Mouse (Mus musculus): ENCODE results near the gene Atf6b. TPM values are rescaled to one million over a fixed set of nuclear protein-coding genes. Genes with fewer than 3 reads are reported as not detected.

The Atf6b gene
- polyA plus RNA-seq, 1 experiment from 2014 or later, result 105 TPM

DNA sequence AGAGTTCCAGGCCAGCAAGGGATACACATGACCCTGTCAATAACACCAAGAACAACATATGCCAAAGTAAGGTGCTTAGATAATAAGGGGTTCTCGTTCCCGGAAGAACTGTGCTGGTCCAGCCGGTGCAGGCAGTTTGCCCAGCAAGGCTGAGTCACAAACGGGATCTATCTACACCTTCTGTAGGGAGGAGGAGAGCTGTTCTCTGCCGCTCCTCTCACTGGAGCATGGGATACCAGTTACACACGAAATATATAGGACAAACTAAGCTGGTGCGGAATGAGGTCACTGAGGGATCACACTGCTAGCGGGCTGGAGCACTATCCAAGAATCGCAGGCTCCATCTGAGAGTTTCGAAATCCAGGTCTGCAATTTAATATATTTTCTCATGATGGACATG is 3.0 kb upstream of the Atf6b start:
- WGBS, result 89% methylated on average over 10 of the region's 10 CpGs
- Histone ChIP-seq H3K9me3 (no peaks in the 10 kb centered on the region), H3K36me3 (replicated peaks) (peaks cover 15% of the 10 kb centered on the region), H3K4me3 (0 out of 2 replicates have a peak overlapping the region, but pooled peaks have one; percentile 99), H3K27ac (peak overlapping the region; percentile 80), H3K27me3 (ENCODE audit: poor library complexity, severe bottlenecking) (no peaks in the 10 kb centered on the region), H3K4me1 (peaks cover 53% of the 10 kb centered on the region)
- DNase-seq (ENCODE audit: extremely low spot score, low spot score), result no peak

DNA sequence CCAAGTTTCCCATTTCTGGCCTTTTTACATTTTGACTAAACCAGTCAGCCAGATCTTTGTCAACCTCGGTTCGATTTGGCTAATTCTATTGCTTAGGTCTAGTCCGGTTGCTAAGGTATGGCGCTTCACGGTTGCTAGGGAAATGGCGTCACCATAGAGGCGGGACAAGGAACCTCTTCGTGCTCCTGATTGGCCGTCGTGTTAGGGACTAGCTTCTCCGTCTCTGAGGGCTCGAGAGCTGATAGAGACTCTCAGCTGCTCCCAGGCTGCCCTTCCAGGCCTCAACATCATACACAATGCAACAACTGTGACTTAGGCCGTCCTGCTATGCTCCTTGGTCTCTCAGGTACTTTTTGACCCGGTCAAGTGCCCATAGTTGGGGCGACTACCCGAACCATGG is 2.3 kb upstream of the Atf6b start, which contains the start of gene Fkbpl:
Gene Fkbpl, plus strand, starts transcription at position 157 of the 400 bp plus-strand sequence.
- H3K36me3 ChIP-seq (replicated peaks), result peaks cover 21% of the 10 kb centered on the region
- H3K4me1 ChIP-seq, result peaks cover 54% of the 10 kb centered on the region
- H3K27me3 ChIP-seq (ENCODE audit: poor library complexity, severe bottlenecking), result no peaks in the 10 kb centered on the region
- H3K9me3 ChIP-seq, result no peaks in the 10 kb centered on the region
- DNase-seq (ENCODE audit: extremely low spot score, low spot score), result peak; percentile 94
- H3K27ac ChIP-seq, result peak within 1 kb of the TSS; percentile 80
- 1% methylated on average over 16 of the region's 16 CpGs for WGBS
- H3K4me3 ChIP-seq, result peak within 1 kb of the TSS; percentile 99

DNA sequence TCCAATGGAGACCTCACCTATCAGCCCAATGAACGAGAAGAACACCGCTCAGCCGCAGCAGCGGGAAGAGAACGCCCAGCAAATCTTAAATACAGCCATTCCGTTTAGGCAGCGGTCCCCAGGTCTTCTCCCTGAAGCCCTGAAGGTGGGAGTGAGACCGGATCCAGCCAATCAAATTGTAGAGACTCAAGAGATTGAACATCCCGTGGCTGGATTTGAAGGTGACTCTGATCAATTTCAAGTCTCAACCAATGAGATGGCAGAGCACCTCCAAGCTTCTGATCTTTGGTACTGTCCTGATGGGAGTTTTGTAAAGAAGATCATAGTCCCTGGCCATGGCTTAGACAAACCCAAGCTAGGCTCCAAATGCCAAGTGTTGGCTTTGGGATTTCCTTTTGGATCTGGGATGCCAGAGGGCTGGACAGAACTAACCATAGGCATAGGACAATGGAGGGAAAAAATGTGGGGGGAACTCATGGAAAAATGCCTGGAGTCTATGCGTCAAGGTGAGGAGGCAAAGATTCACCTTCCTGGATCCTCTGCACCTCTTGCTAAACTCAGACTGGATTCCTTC is 1.6 kb upstream of the Atf6b start:
- no peak for DNase-seq (ENCODE audit: extremely low spot score, low spot score)
- 50% methylated on average over 10 of the region's 10 CpGs for WGBS

DNA sequence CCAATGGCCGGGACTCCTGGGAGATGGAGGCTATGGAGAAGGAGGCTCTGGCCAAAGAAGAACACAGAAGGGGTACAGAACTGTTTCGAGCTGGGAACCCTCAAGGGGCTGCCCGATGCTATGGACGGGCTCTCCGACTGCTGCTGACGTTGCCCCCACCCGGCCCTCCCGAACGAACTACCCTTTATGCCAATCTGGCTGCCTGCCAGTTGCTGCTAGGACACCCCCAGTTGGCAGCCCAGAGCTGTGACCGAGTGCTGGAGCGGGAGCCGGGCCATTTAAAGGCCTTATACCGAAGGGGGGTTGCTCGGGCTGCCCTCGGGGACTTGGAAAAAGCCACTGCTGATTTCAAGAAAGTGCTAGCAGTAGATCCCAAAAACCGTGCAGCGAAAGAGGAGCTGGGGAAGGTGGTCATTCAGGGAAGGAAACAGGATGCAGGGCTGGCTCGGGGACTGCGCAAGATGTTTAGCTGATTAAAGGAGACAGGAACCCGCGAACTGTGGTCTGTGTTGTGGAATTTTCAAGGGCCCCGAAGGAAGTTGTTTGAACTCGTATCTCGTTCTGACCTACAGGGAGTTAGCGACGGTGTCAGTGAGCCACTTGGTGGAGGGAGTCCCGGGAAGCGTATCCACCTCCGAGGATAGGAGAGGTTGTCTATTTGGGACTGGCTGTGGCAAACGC is 975 bp upstream of the Atf6b start:
- Histone ChIP-seq H3K4me3 (peak overlapping the region; percentile 99), H3K4me1 (peaks cover 48% of the 10 kb centered on the region)

More for the DNA sequence above, 1.6 kb upstream of the Atf6b start:
- Histone ChIP-seq H3K27ac (peak overlapping the region; percentile 80), H3K27me3 (ENCODE audit: poor library complexity, severe bottlenecking) (no peaks in the 10 kb centered on the region), H3K4me3 (peak overlapping the region; percentile 99), H3K36me3 (replicated peaks) (peaks cover 29% of the 10 kb centered on the region), H3K4me1 (peaks cover 54% of the 10 kb centered on the region), H3K9me3 (no peaks in the 10 kb centered on the region)

DNA sequence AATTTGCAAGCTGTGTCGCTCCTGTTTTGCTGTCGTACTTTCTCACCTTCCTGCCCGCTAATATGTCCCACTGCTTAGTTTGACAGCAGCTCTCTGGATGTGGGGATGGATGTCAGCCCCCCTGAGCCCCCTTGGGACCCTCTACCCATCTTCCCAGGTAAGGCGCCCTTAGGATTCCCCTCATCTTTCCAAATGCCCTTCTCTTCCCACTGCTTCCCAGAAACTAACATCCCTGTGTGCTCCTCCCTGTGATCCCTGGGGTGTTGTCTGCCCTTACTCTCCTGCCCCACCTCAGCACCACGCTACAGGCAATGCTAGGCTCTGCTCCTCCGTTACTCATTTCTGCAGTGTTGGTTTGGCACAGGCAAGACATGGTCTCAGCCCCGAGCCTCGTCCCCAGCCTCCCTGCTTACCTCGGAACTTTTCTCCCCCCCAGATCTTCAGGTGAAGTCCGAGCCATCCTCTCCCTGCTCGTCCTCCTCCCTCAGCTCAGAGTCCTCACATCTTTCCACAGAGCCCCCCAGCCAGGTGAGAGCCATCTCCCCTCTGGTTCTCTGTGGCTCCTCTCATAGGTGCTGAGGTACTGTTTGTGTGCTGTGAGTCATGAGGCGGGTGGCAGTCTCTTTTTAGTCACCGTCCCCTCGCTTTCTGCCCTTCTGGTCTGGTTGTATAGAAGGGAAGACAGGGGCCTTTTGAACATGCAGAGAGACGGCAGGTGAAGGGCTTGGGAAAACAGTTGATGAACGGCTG is 1.4 kb downstream of the Atf6b start:
- 84% methylated on average over 16 of the region's 16 CpGs for WGBS
- Histone ChIP-seq H3K27ac (no peak overlapping the region), H3K4me3 (peak overlapping the region; percentile 99), H3K27me3 (ENCODE audit: poor library complexity, severe bottlenecking) (no peaks in the 10 kb centered on the region), H3K4me1 (peaks cover 43% of the 10 kb centered on the region), H3K9me3 (no peaks in the 10 kb centered on the region), H3K36me3 (replicated peaks) (peaks cover 58% of the 10 kb centered on the region)
- no peak for DNase-seq (ENCODE audit: extremely low spot score, low spot score)

More for the DNA sequence above, 975 bp upstream of the Atf6b start:
- Histone ChIP-seq H3K36me3 (replicated peaks) (peaks cover 35% of the 10 kb centered on the region), H3K9me3 (no peaks in the 10 kb centered on the region), H3K27ac (0 out of 2 replicates have a peak overlapping the region, but pooled peaks have one; percentile 17), H3K27me3 (ENCODE audit: poor library complexity, severe bottlenecking) (no peaks in the 10 kb centered on the region)
- WGBS, result 92% methylated on average over 30 of the region's 30 CpGs
- DNase-seq (ENCODE audit: extremely low spot score, low spot score), result no peak

DNA sequence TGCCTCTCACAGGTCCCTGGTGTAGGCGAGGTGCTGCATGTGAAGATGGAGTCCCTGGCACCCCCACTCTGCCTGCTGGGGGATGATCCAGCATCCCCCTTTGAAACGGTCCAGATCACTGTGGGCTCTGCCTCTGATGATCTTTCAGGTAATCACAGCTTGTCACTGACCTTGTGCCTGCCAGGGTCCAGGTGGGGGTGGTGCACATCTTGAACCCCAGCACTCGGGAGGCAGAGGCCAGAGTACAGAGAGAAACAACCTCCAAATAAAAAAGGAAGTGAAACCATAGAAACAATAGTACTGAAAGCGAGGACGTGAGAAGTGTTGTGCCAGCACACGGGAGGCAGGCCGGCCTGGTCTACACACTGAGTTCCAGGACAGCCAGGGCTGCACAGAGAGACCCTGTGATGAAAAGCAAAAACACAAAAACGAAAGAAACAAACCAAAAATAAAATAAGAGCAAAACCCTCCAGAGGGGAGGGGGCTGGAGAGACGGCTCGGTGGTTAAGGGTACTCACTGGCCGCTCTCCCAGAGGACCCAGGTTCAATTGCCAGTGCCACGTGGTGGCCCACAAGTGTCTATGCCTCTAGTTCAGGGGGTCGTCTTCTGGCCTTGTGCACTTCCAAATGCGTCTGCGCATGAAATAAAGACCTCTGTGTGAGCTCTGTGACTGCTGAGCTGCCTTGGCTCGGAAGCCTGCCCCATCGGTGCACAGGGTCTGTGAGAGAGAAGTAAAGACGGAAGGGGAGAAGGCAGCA is 2.3 kb downstream of the Atf6b start:
- peaks cover 43% of the 10 kb centered on the region for H3K4me1 ChIP-seq
- DNase-seq (ENCODE audit: extremely low spot score, low spot score), result no peak
- H3K4me3 ChIP-seq, result peak overlapping the region; percentile 99
- H3K9me3 ChIP-seq, result no peaks in the 10 kb centered on the region
- no peak overlapping the region for H3K27ac ChIP-seq
- WGBS, result 91% methylated on average over 18 of the region's 18 CpGs
- no peaks in the 10 kb centered on the region for H3K27me3 ChIP-seq (ENCODE audit: poor library complexity, severe bottlenecking)
- H3K36me3 ChIP-seq (replicated peaks), result peaks cover 68% of the 10 kb centered on the region

DNA sequence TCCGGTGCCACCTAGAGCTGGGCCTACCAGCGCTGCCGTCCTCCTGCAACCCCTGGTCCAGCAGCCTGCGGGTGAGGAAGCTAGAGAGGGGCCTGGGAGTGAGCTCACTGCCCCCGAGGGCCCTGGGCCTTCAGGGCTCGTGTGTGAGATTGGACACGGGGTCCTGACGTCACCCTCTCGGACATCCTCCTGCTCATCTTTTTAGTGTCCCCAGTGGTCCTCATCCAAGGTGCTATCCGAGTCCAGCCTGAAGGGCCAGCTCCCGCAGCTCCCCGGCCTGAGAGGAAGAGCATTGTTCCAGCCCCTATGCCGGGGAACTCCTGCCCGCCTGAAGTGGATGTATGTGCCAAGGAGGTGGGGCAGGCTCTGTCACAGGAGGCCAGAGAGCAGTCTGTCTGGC is 3.8 kb downstream of the Atf6b start:
- H3K27me3 ChIP-seq (ENCODE audit: poor library complexity, severe bottlenecking), result no peaks in the 10 kb centered on the region
- no peak overlapping the region for H3K4me3 ChIP-seq
- peaks cover 79% of the 10 kb centered on the region for H3K36me3 ChIP-seq (replicated peaks)
- no peak overlapping the region for H3K27ac ChIP-seq
- WGBS, result 91% methylated on average over 14 of the region's 14 CpGs
- DNase-seq (ENCODE audit: extremely low spot score, low spot score), result no peak
- no peaks in the 10 kb centered on the region for H3K9me3 ChIP-seq
- peaks cover 38% of the 10 kb centered on the region for H3K4me1 ChIP-seq

DNA sequence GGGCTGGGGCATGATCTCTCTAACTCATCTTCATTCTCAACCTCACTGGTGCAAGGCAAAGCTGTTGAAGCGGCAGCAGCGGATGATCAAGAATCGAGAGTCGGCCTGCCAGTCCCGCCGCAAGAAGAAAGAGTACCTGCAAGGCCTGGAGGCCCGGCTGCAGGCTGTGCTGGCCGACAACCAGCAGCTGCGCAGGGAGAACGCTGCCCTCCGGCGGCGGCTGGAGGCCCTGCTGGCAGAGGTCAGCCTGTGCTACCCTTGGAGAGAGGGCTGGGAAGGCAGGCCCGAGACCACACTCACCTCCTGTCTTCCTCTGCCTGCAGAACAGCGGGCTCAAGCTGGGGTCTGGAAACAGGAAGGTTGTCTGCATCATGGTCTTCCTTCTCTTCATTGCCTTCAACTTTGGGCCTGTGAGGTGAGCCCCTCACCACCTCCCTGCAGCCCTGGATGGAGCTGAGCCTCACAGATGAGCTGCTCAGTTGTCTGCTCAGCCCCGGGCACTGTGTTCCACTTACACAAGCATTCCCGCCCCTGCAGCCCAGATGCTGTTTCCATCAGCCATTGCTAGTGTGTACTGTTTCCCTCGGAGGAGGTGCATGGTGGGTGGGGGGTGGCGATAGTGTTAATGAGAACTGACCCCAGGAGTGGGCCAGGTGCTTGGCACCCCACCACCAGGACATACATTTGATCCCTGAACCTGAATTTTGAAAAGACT is 4.7 kb downstream of the Atf6b start:
- H3K36me3 ChIP-seq (replicated peaks), result peaks cover 73% of the 10 kb centered on the region

DNA sequence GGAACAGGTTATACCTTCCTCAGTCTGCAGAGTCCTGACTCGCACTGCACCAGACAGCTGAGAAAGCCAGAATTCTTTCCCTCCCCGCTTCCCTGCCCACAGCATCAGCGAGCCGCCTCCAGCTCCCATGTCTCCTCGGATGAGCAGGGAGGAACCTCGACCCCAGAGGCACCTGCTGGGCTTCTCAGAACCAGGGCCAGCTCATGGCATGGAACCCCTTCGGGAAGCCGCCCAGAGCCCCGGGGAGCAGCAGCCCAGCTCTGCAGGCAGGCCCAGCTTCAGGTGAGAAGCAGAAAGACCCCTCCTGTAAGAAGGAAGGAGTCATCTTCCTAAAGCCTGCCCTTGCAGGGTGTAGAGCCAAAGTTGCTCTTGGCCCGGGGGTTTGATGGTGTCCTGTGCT is 5.6 kb downstream of the Atf6b start:
- H3K27me3 ChIP-seq (ENCODE audit: poor library complexity, severe bottlenecking), result no peaks in the 10 kb centered on the region
- no peaks in the 10 kb centered on the region for H3K9me3 ChIP-seq
- DNase-seq (ENCODE audit: extremely low spot score, low spot score), result no peak
- peaks cover 39% of the 10 kb centered on the region for H3K4me1 ChIP-seq
- WGBS, result 95% methylated on average over 10 of the region's 10 CpGs
- H3K4me3 ChIP-seq, result no peak overlapping the region
- H3K36me3 ChIP-seq (replicated peaks), result peaks cover 73% of the 10 kb centered on the region
- no peak overlapping the region for H3K27ac ChIP-seq

More for the DNA sequence above, 4.7 kb downstream of the Atf6b start:
- H3K4me3 ChIP-seq, result no peak overlapping the region
- peaks cover 37% of the 10 kb centered on the region for H3K4me1 ChIP-seq
- H3K9me3 ChIP-seq, result no peaks in the 10 kb centered on the region
- no peaks in the 10 kb centered on the region for H3K27me3 ChIP-seq (ENCODE audit: poor library complexity, severe bottlenecking)
- 58% methylated on average over 19 of the region's 19 CpGs for WGBS
- no peak for DNase-seq (ENCODE audit: extremely low spot score, low spot score)
- H3K27ac ChIP-seq, result no peak overlapping the region

DNA sequence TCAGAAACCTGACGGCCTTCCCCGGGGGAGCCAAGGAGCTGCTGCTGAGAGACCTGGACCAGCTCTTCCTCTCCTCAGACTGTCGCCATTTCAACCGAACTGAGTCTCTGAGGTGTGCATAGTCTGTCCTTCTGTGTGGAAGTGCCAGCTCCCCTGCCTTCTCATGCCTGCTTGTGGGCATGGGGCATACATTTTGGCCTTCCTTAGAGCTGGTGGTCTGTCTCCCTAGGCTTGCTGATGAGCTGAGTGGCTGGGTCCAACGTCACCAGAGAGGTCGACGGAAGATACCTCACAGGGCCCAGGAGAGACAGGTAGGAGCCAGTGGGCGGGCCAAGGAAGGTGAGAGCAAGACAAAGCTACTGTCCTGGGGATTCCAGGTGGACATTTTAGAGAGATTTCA is 6.0 kb downstream of the Atf6b start:
- Histone ChIP-seq H3K9me3 (no peaks in the 10 kb centered on the region), H3K4me3 (no peak overlapping the region), H3K27me3 (ENCODE audit: poor library complexity, severe bottlenecking) (no peaks in the 10 kb centered on the region), H3K27ac (no peak overlapping the region), H3K4me1 (peaks cover 36% of the 10 kb centered on the region), H3K36me3 (replicated peaks) (peaks cover 73% of the 10 kb centered on the region)
- no peak for DNase-seq (ENCODE audit: extremely low spot score, low spot score)
- 95% methylated on average over 8 of the region's 8 CpGs for WGBS

DNA sequence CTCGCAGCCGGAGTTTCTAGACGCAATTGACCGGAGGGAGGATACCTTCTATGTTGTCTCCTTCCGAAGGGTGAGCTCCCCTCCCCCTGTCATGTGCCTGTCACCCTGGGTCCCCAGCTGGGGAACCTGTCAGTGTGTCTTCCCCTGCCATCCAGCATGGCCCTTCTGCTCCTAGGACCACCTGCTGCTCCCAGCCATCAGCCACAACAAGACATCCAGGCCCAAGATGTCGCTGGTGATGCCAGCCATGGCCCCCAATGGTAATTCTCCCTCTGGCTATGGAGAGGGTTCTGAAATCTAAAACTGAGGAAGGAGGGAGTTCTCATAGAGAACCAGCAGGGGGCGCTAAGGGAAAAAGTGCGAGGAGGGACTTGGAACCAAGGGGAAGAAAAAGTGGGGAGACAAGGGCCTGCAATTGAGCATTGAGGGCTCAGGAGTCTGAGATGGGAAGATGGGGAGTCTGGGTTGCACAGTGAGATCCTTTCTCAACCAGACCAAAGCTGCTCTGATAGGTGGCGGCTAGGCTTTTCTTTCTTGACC is 6.9 kb downstream of the Atf6b start:
- no peak for DNase-seq (ENCODE audit: extremely low spot score, low spot score)
- Histone ChIP-seq H3K4me3 (no peak overlapping the region), H3K9me3 (no peaks in the 10 kb centered on the region), H3K27ac (no peak overlapping the region), H3K4me1 (peaks cover 27% of the 10 kb centered on the region), H3K36me3 (replicated peaks) (peaks cover 68% of the 10 kb centered on the region), H3K27me3 (ENCODE audit: poor library complexity, severe bottlenecking) (peaks cover 3% of the 10 kb centered on the region; the same call in 1 of the 2 replicates)
- 63% methylated on average over 9 of the region's 9 CpGs for WGBS

DNA sequence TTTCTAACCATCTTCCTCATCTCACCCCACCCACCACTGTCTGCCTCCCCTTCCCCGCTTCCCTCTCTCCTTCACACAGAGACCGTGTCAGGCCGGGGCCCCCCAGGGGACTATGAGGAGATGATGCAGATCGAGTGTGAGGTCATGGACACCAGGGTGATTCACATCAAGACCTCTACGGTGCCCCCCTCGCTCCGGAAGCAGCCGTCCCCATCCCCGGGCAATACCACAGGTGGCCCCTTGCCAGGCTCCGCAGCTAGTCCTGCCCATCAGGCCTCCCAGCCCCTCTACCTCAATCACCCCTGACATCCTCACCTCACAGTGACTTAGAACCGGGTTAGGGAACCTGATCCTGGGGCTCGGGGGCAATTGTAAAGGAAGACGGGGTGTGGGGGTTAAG is 7.4 kb downstream of the Atf6b start:
- Histone ChIP-seq H3K27ac (no peak overlapping the region), H3K4me3 (no peak overlapping the region), H3K36me3 (replicated peaks) (peaks cover 63% of the 10 kb centered on the region)

More for the DNA sequence above, 7.4 kb downstream of the Atf6b start:
- Histone ChIP-seq H3K9me3 (no peaks in the 10 kb centered on the region), H3K27me3 (ENCODE audit: poor library complexity, severe bottlenecking) (peaks cover 9% of the 10 kb centered on the region), H3K4me1 (peaks cover 25% of the 10 kb centered on the region)
- no peak for DNase-seq (ENCODE audit: extremely low spot score, low spot score)
- 94% methylated on average over 13 of the region's 13 CpGs for WGBS
